Mouse (Mus musculus): Measurements from ENCODE around the gene Ddx60. TPM values are rescaled to one million over a fixed set of nuclear protein-coding genes. Genes with fewer than 3 reads are reported as not detected.

The Ddx60 gene
- polyA plus RNA-seq, 1 experiment from 2014 or later, result 0.79 TPM

- Histone ChIP-seq H3K4me1 (replicated peaks) (no peaks in the 10 kb centered on the region), H3K27ac (replicated peaks) (no peak overlapping the region), H3K36me3 (replicated peaks) (no peaks in the 10 kb centered on the region), H3K27me3 (no peaks in the 10 kb centered on the region), H3K9ac (no peak overlapping the region), H3K4me3 (replicated peaks) (no peak overlapping the region), H3K4me2 (no peak overlapping the region), H3K9me3 (replicated peaks) (no peaks in the 10 kb centered on the region)
- no peak for ATAC-seq (ENCODE audit: insufficient read depth)
- WGBS (ENCODE audit: insufficient replicate concordance), result 56% methylated on average over 1 of the region's 1 CpGs
Observed at GRCm38 (mm10) chr8:61992796-61993195, 64.9 kb downstream of the Ddx60 start.

GRCm38 (mm10) chr8:61997125-61997524 lies 69.2 kb downstream of the Ddx60 start:
- Histone ChIP-seq H3K4me1 (replicated peaks) (no peaks in the 10 kb centered on the region), H3K9ac (no peak overlapping the region), H3K36me3 (replicated peaks) (no peaks in the 10 kb centered on the region), H3K4me3 (replicated peaks) (no peak overlapping the region), H3K9me3 (replicated peaks) (no peaks in the 10 kb centered on the region), H3K4me2 (no peak overlapping the region), H3K27ac (replicated peaks) (no peak overlapping the region), H3K27me3 (no peaks in the 10 kb centered on the region)
- 68% methylated on average over 2 of the region's 2 CpGs for WGBS (ENCODE audit: insufficient replicate concordance)
- no peak for ATAC-seq (ENCODE audit: insufficient read depth)

- Histone ChIP-seq H3K27ac (replicated peaks) (no peak overlapping the region), H3K27me3 (no peaks in the 10 kb centered on the region), H3K4me3 (replicated peaks) (no peak overlapping the region), H3K4me1 (replicated peaks) (no peaks in the 10 kb centered on the region), H3K9me3 (replicated peaks) (no peaks in the 10 kb centered on the region), H3K9ac (no peak overlapping the region), H3K4me2 (no peak overlapping the region), H3K36me3 (replicated peaks) (no peaks in the 10 kb centered on the region)
- 63% methylated on average over 4 of the region's 4 CpGs for WGBS (ENCODE audit: insufficient replicate concordance)
- ATAC-seq (ENCODE audit: insufficient read depth), result no peak
Observed at GRCm38 (mm10) chr8:62014166-62014565, 86.3 kb downstream of the Ddx60 start.

DNA sequence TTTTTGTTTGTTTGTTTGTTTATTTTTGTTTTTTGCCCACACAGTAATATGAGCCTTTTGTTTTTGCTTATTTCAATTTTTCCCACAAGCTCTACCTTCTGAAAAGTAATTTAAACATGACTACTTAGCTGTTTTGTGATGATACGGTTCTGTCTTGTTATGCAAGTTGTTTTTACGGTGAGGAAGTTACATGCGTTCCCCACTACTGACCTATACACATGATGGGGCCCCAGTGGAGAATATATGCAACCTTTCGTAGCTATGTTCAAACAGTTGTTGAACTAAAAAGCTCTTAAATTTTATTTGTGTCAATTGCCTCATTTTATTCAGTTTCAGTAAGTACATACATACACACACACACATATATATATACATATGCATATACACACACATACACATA lies 86.7 kb downstream of the Ddx60 start:
- Histone ChIP-seq H3K36me3 (replicated peaks) (no peaks in the 10 kb centered on the region), H3K4me2 (no peak overlapping the region), H3K27me3 (no peaks in the 10 kb centered on the region), H3K27ac (replicated peaks) (no peak overlapping the region), H3K9me3 (replicated peaks) (no peaks in the 10 kb centered on the region), H3K4me3 (replicated peaks) (no peak overlapping the region), H3K9ac (no peak overlapping the region), H3K4me1 (replicated peaks) (no peaks in the 10 kb centered on the region)
- WGBS (ENCODE audit: insufficient replicate concordance), result 57% methylated on average over 4 of the region's 4 CpGs
- ATAC-seq (ENCODE audit: insufficient read depth), result no peak

DNA sequence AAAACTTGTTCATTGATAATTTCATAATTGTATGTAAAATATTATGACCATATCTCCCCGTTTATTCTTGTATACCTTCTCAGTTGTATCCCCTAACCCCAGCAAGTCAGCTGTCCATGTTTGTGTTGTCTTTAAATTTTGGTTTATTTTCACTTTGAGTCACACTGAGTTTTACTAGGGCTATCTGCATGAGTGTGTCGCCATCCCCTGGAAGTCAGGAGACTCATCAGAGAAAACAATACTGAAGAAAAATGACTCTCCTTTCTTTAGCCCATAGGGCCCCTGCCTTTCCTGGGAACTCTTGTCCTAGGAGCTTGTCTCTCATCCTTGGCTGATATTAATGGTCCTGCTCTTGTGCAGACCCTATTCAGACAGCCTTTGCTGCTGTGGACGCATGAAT lies 106.5 kb downstream of the Ddx60 start:
- H3K36me3 ChIP-seq (replicated peaks), result no peaks in the 10 kb centered on the region
- H3K4me1 ChIP-seq (replicated peaks), result no peaks in the 10 kb centered on the region
- no peaks in the 10 kb centered on the region for H3K27me3 ChIP-seq
- H3K27ac ChIP-seq (replicated peaks), result no peak overlapping the region
- H3K4me3 ChIP-seq (replicated peaks), result no peak overlapping the region
- H3K9ac ChIP-seq, result no peak overlapping the region
- ATAC-seq (ENCODE audit: insufficient read depth), result no peak
- H3K9me3 ChIP-seq (replicated peaks), result no peaks in the 10 kb centered on the region
- H3K4me2 ChIP-seq, result no peak overlapping the region
- 44% methylated on average over 3 of the region's 3 CpGs for WGBS (ENCODE audit: insufficient replicate concordance)

- ATAC-seq (ENCODE audit: insufficient read depth), result no peak
- Histone ChIP-seq H3K4me2 (no peak overlapping the region), H3K27ac (replicated peaks) (no peak overlapping the region), H3K4me1 (replicated peaks) (no peaks in the 10 kb centered on the region), H3K27me3 (no peaks in the 10 kb centered on the region), H3K9ac (no peak overlapping the region), H3K4me3 (replicated peaks) (no peak overlapping the region), H3K36me3 (replicated peaks) (no peaks in the 10 kb centered on the region), H3K9me3 (replicated peaks) (no peaks in the 10 kb centered on the region)
- WGBS (ENCODE audit: insufficient replicate concordance), result 33% methylated on average over 2 of the region's 2 CpGs
Observed at GRCm38 (mm10) chr8:62046809-62047208, 118.9 kb downstream of the Ddx60 start.

DNA sequence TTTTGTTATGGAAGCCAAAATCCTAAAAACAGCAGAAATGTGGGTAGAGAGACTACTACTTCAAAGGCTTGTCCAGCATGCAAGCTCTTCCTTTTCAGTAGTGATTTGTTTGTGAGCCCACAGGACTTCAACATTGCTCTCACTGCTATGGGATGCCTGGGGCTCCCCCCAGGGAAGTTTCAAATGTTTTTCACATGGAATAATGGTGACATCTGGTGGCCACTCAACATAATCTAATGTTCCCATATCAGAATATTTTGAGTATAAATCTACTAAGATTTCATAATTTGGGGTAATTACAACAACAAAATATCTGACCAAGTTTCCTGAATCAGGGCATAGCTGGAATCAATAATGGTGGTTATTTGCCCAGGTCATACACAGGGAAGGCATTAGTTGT lies 132.5 kb downstream of the Ddx60 start:
- Histone ChIP-seq H3K27ac (replicated peaks) (no peak overlapping the region), H3K36me3 (replicated peaks) (no peaks in the 10 kb centered on the region), H3K27me3 (no peaks in the 10 kb centered on the region), H3K4me2 (no peak overlapping the region), H3K4me3 (replicated peaks) (no peak overlapping the region), H3K4me1 (replicated peaks) (no peaks in the 10 kb centered on the region), H3K9me3 (replicated peaks) (no peaks in the 10 kb centered on the region), H3K9ac (no peak overlapping the region)
- ATAC-seq (ENCODE audit: insufficient read depth), result no peak

- no peak overlapping the region for H3K4me2 ChIP-seq
- no peak overlapping the region for H3K27ac ChIP-seq (replicated peaks)
- H3K9me3 ChIP-seq (replicated peaks), result no peaks in the 10 kb centered on the region
- no peaks in the 10 kb centered on the region for H3K4me1 ChIP-seq (replicated peaks)
- H3K27me3 ChIP-seq, result no peaks in the 10 kb centered on the region
- H3K36me3 ChIP-seq (replicated peaks), result no peaks in the 10 kb centered on the region
- no peak overlapping the region for H3K4me3 ChIP-seq (replicated peaks)
- ATAC-seq (ENCODE audit: insufficient read depth), result no peak
- H3K9ac ChIP-seq, result no peak overlapping the region
Observed at GRCm38 (mm10) chr8:62068305-62068704, 140.4 kb downstream of the Ddx60 start.

DNA sequence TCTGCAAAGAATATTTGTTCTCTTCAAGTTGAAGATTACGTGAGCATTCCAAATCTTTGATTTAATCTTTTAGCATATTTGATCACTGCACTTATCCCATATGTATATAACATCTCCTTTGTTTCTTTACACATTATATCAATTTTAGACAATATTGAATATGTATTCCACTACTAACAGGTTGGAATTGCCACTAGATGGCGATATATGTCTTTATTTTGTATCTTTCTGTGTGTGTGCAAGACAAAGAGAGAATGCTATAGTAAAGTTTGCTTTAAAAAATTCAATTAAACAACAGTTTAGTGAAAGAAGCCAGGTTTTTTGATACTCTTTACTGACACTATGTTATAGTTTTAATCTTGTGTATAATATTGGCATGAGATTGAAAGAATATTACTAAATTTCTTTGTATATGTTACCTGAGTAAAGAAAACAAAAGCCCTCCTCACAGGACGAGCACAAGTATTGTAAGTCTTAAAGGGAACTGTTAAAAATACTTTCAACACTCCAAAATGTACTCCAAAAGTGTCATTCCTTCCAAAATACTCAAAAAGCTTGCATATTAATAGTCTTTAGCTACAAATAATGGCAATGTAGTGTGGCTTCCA lies 152.4 kb downstream of the Ddx60 start:
- Histone ChIP-seq H3K9me3 (replicated peaks) (no peaks in the 10 kb centered on the region), H3K36me3 (replicated peaks) (no peaks in the 10 kb centered on the region), H3K27me3 (no peaks in the 10 kb centered on the region), H3K27ac (replicated peaks) (no peak overlapping the region), H3K4me3 (replicated peaks) (no peak overlapping the region), H3K9ac (no peak overlapping the region), H3K4me1 (replicated peaks) (no peaks in the 10 kb centered on the region), H3K4me2 (no peak overlapping the region)
- no peak for ATAC-seq (ENCODE audit: insufficient read depth)
- WGBS (ENCODE audit: insufficient replicate concordance), result 30% methylated on average over 3 of the region's 3 CpGs

DNA sequence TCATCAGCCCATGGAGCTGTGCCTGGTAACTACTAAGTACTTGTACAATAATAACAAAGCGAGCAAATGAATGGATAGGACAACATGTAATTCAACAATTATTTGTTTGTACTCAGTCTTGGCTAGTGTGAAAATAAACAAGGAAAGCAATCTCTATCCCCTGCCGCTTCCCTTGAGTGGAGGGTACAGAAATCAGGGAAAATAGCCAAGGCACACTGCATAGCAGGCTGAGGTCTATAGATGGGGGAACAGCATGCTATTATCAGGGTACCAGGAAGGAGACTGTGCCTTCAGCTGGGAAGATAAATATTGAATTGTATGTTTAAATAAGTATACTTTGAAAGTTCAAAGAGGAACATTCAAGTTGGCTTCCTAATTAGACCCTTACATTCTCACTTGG lies 153.9 kb downstream of the Ddx60 start:
- no peak for ATAC-seq (ENCODE audit: insufficient read depth)
- no peaks in the 10 kb centered on the region for H3K36me3 ChIP-seq (replicated peaks)
- no peaks in the 10 kb centered on the region for H3K9me3 ChIP-seq (replicated peaks)
- H3K4me1 ChIP-seq (replicated peaks), result no peaks in the 10 kb centered on the region
- H3K4me2 ChIP-seq, result no peak overlapping the region
- H3K9ac ChIP-seq, result no peak overlapping the region
- no peak overlapping the region for H3K4me3 ChIP-seq (replicated peaks)
- H3K27ac ChIP-seq (replicated peaks), result no peak overlapping the region
- 67% methylated on average over 2 of the region's 2 CpGs for WGBS (ENCODE audit: insufficient replicate concordance)
- H3K27me3 ChIP-seq, result no peaks in the 10 kb centered on the region

Data from liver, embryonic 15.5 days (tissue).